Mouse (Mus musculus): Measurements from ENCODE around the gene Irs2. TPM values are rescaled to one million over a fixed set of nuclear protein-coding genes. Genes with fewer than 3 reads are reported as not detected.

The Irs2 gene
- polyA plus RNA-seq, 1 experiment from 2014 or later, result 5.4 TPM

GRCm38 (mm10) chr8:11040088-11040487 lies 31.8 kb upstream of the Irs2 start:
- Histone ChIP-seq H3K27ac (ENCODE audit: low read length) (no peak overlapping the region), H3K27me3 (replicated peaks; ENCODE audit: control insufficient read depth, insufficient read depth, low read length) (no peaks in the 10 kb centered on the region), H3K4me3 (replicated peaks; ENCODE audit: low read length) (no peak overlapping the region), H3K9ac (replicated peaks; ENCODE audit: low read depth, low read length) (no peak overlapping the region), H3K9me3 (ENCODE audit: control insufficient read depth, low read length) (no peaks in the 10 kb centered on the region), H3K4me1 (replicated peaks; ENCODE audit: control insufficient read depth, insufficient read depth, low read length) (peaks cover 8% of the 10 kb centered on the region), H3K4me2 (ENCODE audit: low read length) (no peak overlapping the region), H3K36me3 (ENCODE audit: control insufficient read depth, insufficient read depth) (no peaks in the 10 kb centered on the region)
- 91% methylated on average over 7 of the region's 7 CpGs for WGBS
- ATAC-seq, result no peak

- H3K9ac ChIP-seq (replicated peaks; ENCODE audit: low read depth, low read length), result no peak overlapping the region
- no peaks in the 10 kb centered on the region for H3K36me3 ChIP-seq (ENCODE audit: control insufficient read depth, insufficient read depth)
- peaks cover 8% of the 10 kb centered on the region for H3K4me1 ChIP-seq (replicated peaks; ENCODE audit: control insufficient read depth, insufficient read depth, low read length)
- no peaks in the 10 kb centered on the region for H3K27me3 ChIP-seq (replicated peaks; ENCODE audit: control insufficient read depth, insufficient read depth, low read length)
- ATAC-seq, result no peak
- no peak overlapping the region for H3K4me3 ChIP-seq (replicated peaks; ENCODE audit: low read length)
- 76% methylated on average over 5 of the region's 5 CpGs for WGBS
- H3K9me3 ChIP-seq (ENCODE audit: control insufficient read depth, low read length), result no peaks in the 10 kb centered on the region
- no peak overlapping the region for H3K4me2 ChIP-seq (ENCODE audit: low read length)
- H3K27ac ChIP-seq (ENCODE audit: low read length), result no peak overlapping the region
Measured at GRCm38 (mm10) chr8:11038788-11039187, 30.5 kb upstream of the Irs2 start.

DNA sequence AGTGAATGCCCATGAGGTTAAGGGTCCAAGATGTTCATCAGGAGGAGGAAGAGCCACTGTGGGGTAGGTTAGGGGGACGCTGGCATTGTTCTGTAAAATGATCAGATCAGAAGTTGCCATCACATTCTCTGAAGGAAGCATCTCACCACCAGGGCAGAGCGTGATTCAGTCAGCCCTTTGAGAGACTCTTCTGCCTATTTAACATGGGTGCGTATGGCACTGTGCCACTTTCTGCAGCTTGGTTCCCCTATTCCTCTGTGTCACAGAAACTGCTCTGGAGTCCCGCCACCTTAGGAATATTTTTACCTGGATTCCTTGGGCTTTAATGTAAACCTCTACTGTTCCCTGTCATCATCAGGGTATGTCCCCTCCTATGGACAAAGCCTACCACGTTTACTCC lies 30.1 kb upstream of the Irs2 start:
- no peak overlapping the region for H3K4me3 ChIP-seq (replicated peaks; ENCODE audit: low read length)
- no peak for ATAC-seq
- 83% methylated on average over 5 of the region's 5 CpGs for WGBS

GRCm38 (mm10) chr8:11036790-11037189 lies 28.5 kb upstream of the Irs2 start:
- 72% methylated on average over 3 of the region's 3 CpGs for WGBS
- ATAC-seq, result no peak
- Histone ChIP-seq H3K4me2 (ENCODE audit: low read length) (no peak overlapping the region), H3K36me3 (ENCODE audit: control insufficient read depth, insufficient read depth) (no peaks in the 10 kb centered on the region), H3K9me3 (ENCODE audit: control insufficient read depth, low read length) (no peaks in the 10 kb centered on the region), H3K9ac (replicated peaks; ENCODE audit: low read depth, low read length) (no peak overlapping the region), H3K4me1 (replicated peaks; ENCODE audit: control insufficient read depth, insufficient read depth, low read length) (peaks cover 8% of the 10 kb centered on the region), H3K27me3 (replicated peaks; ENCODE audit: control insufficient read depth, insufficient read depth, low read length) (no peaks in the 10 kb centered on the region), H3K4me3 (replicated peaks; ENCODE audit: low read length) (no peak overlapping the region), H3K27ac (ENCODE audit: low read length) (no peak overlapping the region)

More for the DNA sequence above, 30.1 kb upstream of the Irs2 start:
- Histone ChIP-seq H3K4me1 (replicated peaks; ENCODE audit: control insufficient read depth, insufficient read depth, low read length) (peaks cover 8% of the 10 kb centered on the region), H3K9me3 (ENCODE audit: control insufficient read depth, low read length) (no peaks in the 10 kb centered on the region), H3K4me2 (ENCODE audit: low read length) (no peak overlapping the region), H3K9ac (replicated peaks; ENCODE audit: low read depth, low read length) (no peak overlapping the region), H3K36me3 (ENCODE audit: control insufficient read depth, insufficient read depth) (no peaks in the 10 kb centered on the region), H3K27me3 (replicated peaks; ENCODE audit: control insufficient read depth, insufficient read depth, low read length) (no peaks in the 10 kb centered on the region), H3K27ac (ENCODE audit: low read length) (no peak overlapping the region)

- Histone ChIP-seq H3K9ac (replicated peaks; ENCODE audit: low read depth, low read length) (0 out of 2 replicates have a peak overlapping the region, but pooled peaks have one; percentile 10), H3K4me3 (replicated peaks; ENCODE audit: low read length) (no peak overlapping the region), H3K27ac (ENCODE audit: low read length) (peak overlapping the region; percentile 38; the same call in 1 of the 2 replicates), H3K27me3 (replicated peaks; ENCODE audit: control insufficient read depth, insufficient read depth, low read length) (no peaks in the 10 kb centered on the region), H3K4me2 (ENCODE audit: low read length) (peak overlapping the region; percentile 27), H3K9me3 (ENCODE audit: control insufficient read depth, low read length) (no peaks in the 10 kb centered on the region), H3K4me1 (replicated peaks; ENCODE audit: control insufficient read depth, insufficient read depth, low read length) (peaks cover 8% of the 10 kb centered on the region), H3K36me3 (ENCODE audit: control insufficient read depth, insufficient read depth) (no peaks in the 10 kb centered on the region)
- 6% methylated on average over 19 of the region's 19 CpGs for WGBS
- peak; percentile 78 for ATAC-seq
Measured at GRCm38 (mm10) chr8:11035628-11036416, 27.6 kb upstream of the Irs2 start.

- 72% methylated on average over 3 of the region's 3 CpGs for WGBS
- H3K9ac ChIP-seq (replicated peaks; ENCODE audit: low read depth, low read length), result no peak overlapping the region
- ATAC-seq, result no peak
Measured at GRCm38 (mm10) chr8:11024871-11025270, 16.6 kb upstream of the Irs2 start.

DNA sequence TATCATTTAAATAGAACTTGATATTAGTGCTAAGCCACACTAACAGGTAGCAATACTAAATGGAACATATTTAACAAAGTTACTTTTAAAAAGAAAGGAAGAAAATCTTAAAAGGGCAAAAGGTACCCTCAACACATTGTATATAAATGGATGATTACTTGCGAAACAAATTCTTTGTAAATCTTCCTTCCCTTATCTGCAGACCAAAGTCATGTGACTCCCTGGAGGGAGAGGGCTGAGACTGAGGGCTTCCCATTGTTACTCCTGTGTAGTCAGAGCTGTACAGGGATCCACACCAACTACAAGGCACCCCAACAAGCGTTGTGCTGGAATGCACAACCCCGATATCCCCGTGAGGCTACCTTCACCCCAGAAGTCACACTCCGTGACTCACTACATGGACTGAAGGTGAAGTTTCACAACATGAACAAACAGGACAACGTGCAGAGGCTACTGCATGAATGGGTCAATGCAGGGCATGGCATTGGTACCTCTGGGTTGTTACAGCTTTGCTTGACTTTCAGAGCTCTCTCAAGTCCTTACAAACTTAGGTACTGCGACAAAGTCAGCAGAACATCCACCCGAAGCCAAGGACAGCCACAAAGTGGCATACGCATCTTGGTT lies 12.8 kb upstream of the Irs2 start:
- ATAC-seq, result no peak
- Histone ChIP-seq H3K9me3 (ENCODE audit: control insufficient read depth, low read length) (no peaks in the 10 kb centered on the region), H3K4me3 (replicated peaks; ENCODE audit: low read length) (no peak overlapping the region), H3K27ac (ENCODE audit: low read length) (no peak overlapping the region), H3K4me1 (replicated peaks; ENCODE audit: control insufficient read depth, insufficient read depth, low read length) (no peaks in the 10 kb centered on the region), H3K4me2 (ENCODE audit: low read length) (no peak overlapping the region), H3K27me3 (replicated peaks; ENCODE audit: control insufficient read depth, insufficient read depth, low read length) (no peaks in the 10 kb centered on the region), H3K36me3 (ENCODE audit: control insufficient read depth, insufficient read depth) (no peaks in the 10 kb centered on the region), H3K9ac (replicated peaks; ENCODE audit: low read depth, low read length) (no peak overlapping the region)
- 95% methylated on average over 9 of the region's 9 CpGs for WGBS

More at GRCm38 (mm10) chr8:11024871-11025270, 16.6 kb upstream of the Irs2 start:
- no peak overlapping the region for H3K4me2 ChIP-seq (ENCODE audit: low read length)
- no peak overlapping the region for H3K27ac ChIP-seq (ENCODE audit: low read length)
- H3K9me3 ChIP-seq (ENCODE audit: control insufficient read depth, low read length), result no peaks in the 10 kb centered on the region
- H3K27me3 ChIP-seq (replicated peaks; ENCODE audit: control insufficient read depth, insufficient read depth, low read length), result no peaks in the 10 kb centered on the region
- no peaks in the 10 kb centered on the region for H3K36me3 ChIP-seq (ENCODE audit: control insufficient read depth, insufficient read depth)
- no peak overlapping the region for H3K4me3 ChIP-seq (replicated peaks; ENCODE audit: low read length)
- no peaks in the 10 kb centered on the region for H3K4me1 ChIP-seq (replicated peaks; ENCODE audit: control insufficient read depth, insufficient read depth, low read length)

GRCm38 (mm10) chr8:11015622-11016021 lies 7.4 kb upstream of the Irs2 start:
- H3K36me3 ChIP-seq (ENCODE audit: control insufficient read depth, insufficient read depth), result no peaks in the 10 kb centered on the region
- H3K4me3 ChIP-seq (replicated peaks; ENCODE audit: low read length), result no peak overlapping the region
- no peak overlapping the region for H3K27ac ChIP-seq (ENCODE audit: low read length)
- ATAC-seq, result no peak
- H3K27me3 ChIP-seq (replicated peaks; ENCODE audit: control insufficient read depth, insufficient read depth, low read length), result no peaks in the 10 kb centered on the region
- H3K9me3 ChIP-seq (ENCODE audit: control insufficient read depth, low read length), result no peaks in the 10 kb centered on the region
- WGBS, result 86% methylated on average over 3 of the region's 3 CpGs
- H3K9ac ChIP-seq (replicated peaks; ENCODE audit: low read depth, low read length), result no peak overlapping the region
- no peak overlapping the region for H3K4me2 ChIP-seq (ENCODE audit: low read length)
- peaks cover 9% of the 10 kb centered on the region for H3K4me1 ChIP-seq (replicated peaks; ENCODE audit: control insufficient read depth, insufficient read depth, low read length)

- no peak for ATAC-seq
- Histone ChIP-seq H3K9me3 (ENCODE audit: control insufficient read depth, low read length) (no peaks in the 10 kb centered on the region), H3K4me2 (ENCODE audit: low read length) (no peak overlapping the region), H3K4me1 (replicated peaks; ENCODE audit: control insufficient read depth, insufficient read depth, low read length) (peaks cover 14% of the 10 kb centered on the region), H3K27ac (ENCODE audit: low read length) (no peak overlapping the region), H3K36me3 (ENCODE audit: control insufficient read depth, insufficient read depth) (no peaks in the 10 kb centered on the region), H3K9ac (replicated peaks; ENCODE audit: low read depth, low read length) (no peak overlapping the region), H3K27me3 (replicated peaks; ENCODE audit: control insufficient read depth, insufficient read depth, low read length) (no peaks in the 10 kb centered on the region), H3K4me3 (replicated peaks; ENCODE audit: low read length) (no peak overlapping the region)
- 0% methylated on average over 6 of the region's 6 CpGs for WGBS
Measured at GRCm38 (mm10) chr8:11013258-11013657, 5.0 kb upstream of the Irs2 start.
